Mouse (Mus musculus): ENCODE results near the gene Stx17.

DNA sequence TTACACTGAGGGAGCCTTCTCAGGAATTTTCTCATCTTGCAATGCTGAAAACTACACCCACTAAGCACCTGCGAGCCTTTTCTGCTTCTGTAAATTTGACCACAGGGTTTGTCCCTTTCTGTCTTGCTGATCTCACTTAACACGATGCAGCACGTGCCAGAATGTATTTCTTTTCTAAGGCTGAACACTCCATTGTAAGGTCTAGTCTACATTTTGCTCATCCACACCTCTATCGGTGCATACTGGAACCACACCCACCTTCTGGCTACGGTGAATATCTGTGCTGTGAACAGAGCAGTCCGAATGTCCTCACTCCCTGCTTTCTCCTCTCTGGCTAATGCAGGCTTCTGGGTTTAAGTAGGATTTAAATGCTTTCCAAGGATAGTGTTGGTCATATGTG is 37.2 kb upstream of the Stx17 start:
- TF ChIP-seq EP300 (IDR thresholded peaks at IDR 0.05; ENCODE audit: low read depth) (no peak), CTCF (IDR thresholded peaks at IDR 0.05; ENCODE audit: low read depth) (peak; percentile 71)

Data from liver, embryonic 14.5 days (tissue).